Mouse (Mus musculus) small intestine, adult 2 months (tissue): ENCODE measurements around the gene Tnfaip8l2. TPM values are rescaled to one million over a fixed set of nuclear protein-coding genes. Genes with fewer than 3 reads are reported as not detected.

Experiments used
- H3K27ac ChIP-seq: fragments of 200-500 bp; 2 replicates; pipeline ENCODE4 v1.5.1; 2012; ENCODE audit warnings: low read depth, low read length, control low read depth, inconsistent platforms; ENCODE audit not compliant: insufficient read depth
- H3K27me3 ChIP-seq: fragments of 200-500 bp; 2 replicates; pipeline ENCODE4 v1.6.1; 2012; ENCODE audit warnings: mild to moderate bottlenecking, moderate library complexity, low read length, inconsistent platforms; ENCODE audit not compliant: control insufficient read depth, insufficient read depth
- H3K36me3 ChIP-seq: fragments of 200-500 bp; 2 replicates; pipeline ENCODE4 v1.6.1; 2012; ENCODE audit warnings: mild to moderate bottlenecking, low read length, control low read depth, inconsistent platforms; ENCODE audit not compliant: control insufficient read depth, insufficient read depth
- H3K4me1 ChIP-seq: fragments of 200-500 bp; 2 replicates; pipeline ENCODE4 v1.6.1; 2012; ENCODE audit warnings: low read length, inconsistent platforms, mixed read lengths; ENCODE audit not compliant: control insufficient read depth, insufficient read depth, insufficient read length
- H3K4me3 ChIP-seq: fragments of 200-500 bp; 2 replicates; pipeline ENCODE4 v1.5.1; 2012; ENCODE audit warnings: low read depth, mild to moderate bottlenecking, control low read depth, inconsistent platforms, low read length, moderate library complexity
- CTCF ChIP-seq: fragments of 200-500 bp; IDR thresholded peaks from 2 replicates; pipeline ENCODE4 v1.5.1; 2012; ENCODE audit warnings: low read depth, mild to moderate bottlenecking, control low read depth, inconsistent platforms, low read length, moderate library complexity, mixed read lengths; ENCODE audit not compliant: insufficient replicate concordance, insufficient read length; ENCODE audit errors: extremely low read depth
- POLR2A ChIP-seq: fragments of 200-500 bp; IDR thresholded peaks from 2 replicates; pipeline ENCODE4 v1.6.1; 2012; ENCODE audit warnings: low read depth, mild to moderate bottlenecking, control low read depth, inconsistent platforms, low read length, moderate library complexity
- WGBS: fragments of 180-500 bp; shearing (Covaris S2); methylation state at CpG from one replicate; pipeline ENCODE4 v1.1.7; 2018; 5-methylcytosine and 5-hydroxymethylcytosine counted together
- polyA plus RNA-seq: library from polyadenylated mRNA; depleted of rRNA; stranded (reverse); fragments of >200 nt; gene quantifications from 2 replicates; pipeline ENCODE4 v1.2.3, GENCODE M21; 2012

Tnfaip8l2 gene
- polyA plus RNA-seq, 1 experiment: 52.3 TPM

DNA sequence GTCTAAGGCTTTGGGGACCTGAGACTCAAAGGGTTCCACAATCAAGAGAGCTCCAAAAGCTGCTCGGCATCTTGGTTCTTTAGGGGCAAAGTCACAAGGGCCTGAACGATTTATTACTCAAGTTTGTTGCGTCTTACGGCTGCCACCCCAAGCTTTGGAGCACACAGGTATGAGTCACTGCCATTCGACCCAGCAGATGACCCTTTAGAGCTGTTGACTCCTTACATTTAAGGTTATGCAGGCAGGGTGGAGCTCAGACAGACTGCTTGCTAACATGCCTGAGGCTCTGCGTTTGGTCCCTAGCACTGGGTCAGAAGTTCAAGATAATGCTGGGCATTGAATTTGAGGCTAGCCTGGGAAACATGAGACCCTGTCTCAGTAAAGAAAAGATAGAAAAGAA is 35.4 kb upstream of the Tnfaip8l2 start:
- H3K27ac ChIP-seq: no peak overlapping the region
- H3K4me1 ChIP-seq: peaks cover 3% of the 10 kb centered on the region
- 25% methylated on average over 6 of the region's 6 CpGs for WGBS
- peaks cover 2% of the 10 kb centered on the region for H3K36me3 ChIP-seq
- H3K4me3 ChIP-seq: no peak overlapping the region
- H3K27me3 ChIP-seq: peaks cover 16% of the 10 kb centered on the region
- no peak for TF ChIP-seq POLR2A
- TF ChIP-seq CTCF: no peak

DNA sequence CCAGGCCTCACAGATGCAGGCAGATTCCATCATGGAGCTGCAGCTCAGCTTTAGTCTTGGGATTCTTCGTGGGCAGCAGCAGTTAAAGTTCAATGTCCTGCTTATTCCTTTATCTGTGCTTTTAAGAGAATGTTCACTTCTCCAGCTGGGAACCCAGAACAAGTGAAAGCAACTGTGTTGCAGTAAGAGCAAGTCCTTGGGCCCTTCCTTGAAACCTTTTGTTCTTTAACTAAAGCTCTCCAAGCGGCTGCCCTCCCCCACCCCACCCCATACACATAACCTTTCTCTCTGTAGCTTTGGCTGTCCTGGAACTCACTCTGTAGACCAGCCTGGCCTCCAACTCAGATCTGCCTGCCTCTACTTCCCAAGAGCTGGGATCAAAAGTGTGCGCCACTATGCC is 34.3 kb upstream of the Tnfaip8l2 start:
- Histone ChIP-seq H3K27me3 (peaks cover 25% of the 10 kb centered on the region), H3K4me3 (no peak overlapping the region), H3K36me3 (no peaks in the 10 kb centered on the region), H3K4me1 (peaks cover 3% of the 10 kb centered on the region), H3K27ac (no peak overlapping the region)
- 73% methylated on average over 3 of the region's 3 CpGs for WGBS
- TF ChIP-seq POLR2A: no peak
- no peak for TF ChIP-seq CTCF

DNA sequence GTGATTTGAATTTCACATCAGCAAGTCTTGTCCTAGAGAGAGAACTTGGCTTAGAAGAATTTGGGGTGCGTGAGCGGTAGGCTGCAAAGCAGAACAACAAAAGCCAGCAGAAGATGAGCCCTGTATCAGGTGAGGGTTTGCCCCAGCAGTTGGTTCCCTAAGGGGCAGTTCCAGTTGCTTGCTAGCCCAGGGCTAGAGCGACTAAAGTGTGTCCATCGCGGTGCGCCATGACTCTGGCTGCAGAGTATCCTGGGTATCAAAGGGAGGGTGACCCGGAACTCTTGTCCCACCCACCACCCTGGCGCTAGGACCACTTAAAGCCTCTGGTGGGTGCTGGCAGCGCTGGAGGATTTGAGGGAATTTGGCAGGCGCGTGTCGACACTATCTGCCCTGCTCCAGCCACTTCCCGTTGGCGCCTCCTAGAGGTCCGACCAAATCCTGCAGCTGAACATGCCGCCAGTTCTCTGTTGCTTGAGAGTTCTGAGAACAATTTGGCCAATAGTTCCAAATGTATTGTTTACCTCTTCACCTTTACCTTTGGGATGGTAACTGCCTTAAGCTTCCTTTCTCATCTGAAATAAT is 31.9 kb upstream of the Tnfaip8l2 start:
- H3K4me3 ChIP-seq: peak overlapping the region; percentile 50
- 15% methylated on average over 16 of the region's 16 CpGs for WGBS
- peak; percentile 82 for TF ChIP-seq CTCF
- TF ChIP-seq POLR2A: no peak

DNA sequence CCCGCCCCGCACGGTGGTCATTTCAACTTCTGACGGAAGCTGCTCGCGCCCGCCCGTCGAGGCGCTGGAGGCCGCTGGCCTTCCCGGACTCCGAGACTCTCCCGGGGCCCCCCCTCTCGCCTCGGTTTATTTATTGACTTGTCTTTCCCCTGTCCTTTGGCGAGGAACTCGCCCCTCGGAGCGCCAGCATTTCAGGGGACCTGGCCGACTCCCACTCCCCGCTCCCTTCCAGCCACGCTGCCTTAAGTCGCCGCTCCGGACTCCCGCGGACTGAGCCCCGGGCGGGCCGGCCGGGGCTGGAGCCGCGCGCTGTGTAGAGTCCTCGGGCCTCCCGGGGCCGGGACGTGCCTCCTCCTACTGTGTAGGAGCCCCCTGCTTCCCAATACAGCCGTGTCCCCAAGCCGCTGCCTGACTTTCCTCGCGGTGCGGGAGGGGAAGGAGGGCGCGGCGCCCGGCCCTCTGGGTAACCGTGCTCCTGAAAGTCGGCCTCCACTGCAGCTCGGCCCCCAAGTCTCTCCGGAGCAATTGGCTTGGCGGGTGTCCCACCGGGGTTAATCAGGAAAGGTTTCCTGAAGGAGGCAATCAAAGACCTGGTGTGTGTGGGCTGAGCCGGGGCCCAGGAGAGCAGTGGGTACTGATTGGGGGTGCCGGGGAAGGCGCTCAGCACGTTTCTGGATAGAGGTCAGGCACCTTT is 31.2 kb upstream of the Tnfaip8l2 start:
- Histone ChIP-seq H3K4me1 (peaks cover 3% of the 10 kb centered on the region), H3K27me3 (peaks cover 25% of the 10 kb centered on the region), H3K4me3 (peak overlapping the region; percentile 50), H3K36me3 (no peaks in the 10 kb centered on the region), H3K27ac (no peak overlapping the region)
- no peak for TF ChIP-seq CTCF
- TF ChIP-seq POLR2A: no peak
- 20% methylated on average over 58 of the region's 58 CpGs for WGBS

More for the DNA sequence above, 31.9 kb upstream of the Tnfaip8l2 start:
- H3K4me1 ChIP-seq: peaks cover 3% of the 10 kb centered on the region
- H3K27ac ChIP-seq: no peak overlapping the region
- H3K36me3 ChIP-seq: no peaks in the 10 kb centered on the region
- peaks cover 25% of the 10 kb centered on the region for H3K27me3 ChIP-seq

DNA sequence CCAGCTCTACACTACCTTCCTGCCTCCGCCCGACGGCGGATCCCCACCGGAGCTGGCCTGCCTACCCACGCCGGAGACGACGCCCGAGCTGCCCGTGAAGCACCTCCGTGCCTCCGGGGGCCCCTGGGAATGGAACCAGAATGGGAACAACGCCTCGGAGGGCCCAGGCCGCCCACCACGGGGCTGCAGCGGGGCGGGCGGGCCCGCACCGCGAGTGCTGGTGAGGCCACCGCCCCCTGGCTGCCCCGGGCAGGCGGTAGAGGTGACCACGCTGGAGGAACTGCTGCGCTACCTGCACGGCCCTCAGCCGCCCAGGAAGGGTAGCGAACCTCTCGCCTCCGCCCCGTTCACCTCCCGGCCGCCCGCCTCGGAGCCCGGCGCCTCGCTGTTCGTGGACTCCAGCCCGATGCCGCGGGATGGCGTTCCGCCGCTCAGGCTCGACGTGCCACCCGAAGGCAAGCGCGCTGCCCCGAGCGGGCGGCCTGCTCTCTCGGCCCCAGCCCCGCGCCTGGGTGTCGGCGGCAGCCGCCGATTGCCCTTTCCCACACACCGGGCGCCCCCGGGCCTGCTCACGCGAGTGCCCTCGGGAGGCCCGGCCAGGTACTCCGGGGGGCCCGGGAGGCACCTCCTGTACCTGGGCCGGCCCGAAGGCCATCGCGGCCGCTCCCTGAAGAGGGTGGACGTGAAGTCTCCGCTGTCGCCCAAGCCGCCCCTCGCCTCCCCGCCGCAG is 30.5 kb upstream of the Tnfaip8l2 start:
- Histone ChIP-seq H3K4me3 (peak overlapping the region; percentile 50), H3K27me3 (peaks cover 25% of the 10 kb centered on the region), H3K36me3 (no peaks in the 10 kb centered on the region), H3K4me1 (peaks cover 3% of the 10 kb centered on the region), H3K27ac (no peak overlapping the region)
- TF ChIP-seq CTCF: no peak
- no peak for TF ChIP-seq POLR2A
- WGBS: 31% methylated on average over 84 of the region's 84 CpGs

DNA sequence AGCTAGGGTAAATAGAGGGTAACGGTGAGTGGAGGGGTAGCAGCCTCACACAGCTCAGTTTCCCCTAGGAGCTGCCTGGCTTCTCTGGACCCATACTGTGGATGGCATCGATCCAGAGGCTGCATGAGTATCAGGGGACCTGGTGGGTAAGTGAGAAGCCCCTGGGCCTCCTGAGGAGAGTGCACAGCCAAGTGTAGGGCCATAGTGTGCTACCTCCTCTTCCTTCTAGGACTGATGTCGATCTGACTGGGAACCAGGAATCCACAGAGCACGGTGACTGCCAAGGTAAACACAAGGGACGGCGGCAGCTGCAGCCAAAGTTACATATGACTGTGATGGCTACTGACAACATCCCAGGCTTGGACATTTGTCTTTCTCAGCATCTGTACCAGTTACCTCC is 28.9 kb upstream of the Tnfaip8l2 start:
- no peak overlapping the region for H3K27ac ChIP-seq
- 49% methylated on average over 6 of the region's 6 CpGs for WGBS
- H3K36me3 ChIP-seq: no peaks in the 10 kb centered on the region
- H3K4me1 ChIP-seq: peaks cover 3% of the 10 kb centered on the region
- H3K4me3 ChIP-seq: no peak overlapping the region
- TF ChIP-seq POLR2A: no peak
- TF ChIP-seq CTCF: no peak
- peaks cover 25% of the 10 kb centered on the region for H3K27me3 ChIP-seq

DNA sequence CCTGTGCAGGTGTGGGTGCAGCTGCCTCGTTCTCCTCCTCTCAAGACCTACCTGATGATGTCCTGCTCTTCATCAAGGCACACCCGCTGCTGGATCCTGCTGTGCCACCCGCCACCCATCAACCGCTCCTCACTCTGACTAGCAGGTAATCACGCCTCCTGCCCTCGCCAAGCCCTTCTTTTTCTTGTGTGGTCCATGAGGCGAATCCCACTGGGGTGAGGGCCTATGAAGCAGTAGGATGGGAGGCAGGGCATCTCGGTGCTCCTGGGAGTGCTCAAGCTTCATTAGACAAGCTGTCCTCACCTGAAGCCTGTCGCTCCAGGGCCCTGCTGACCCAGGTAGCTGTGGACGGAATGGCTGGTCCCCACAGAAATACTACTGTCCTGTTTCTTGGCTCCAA is 27.8 kb upstream of the Tnfaip8l2 start:
- TF ChIP-seq CTCF: no peak
- TF ChIP-seq POLR2A: no peak
- peaks cover 3% of the 10 kb centered on the region for H3K4me1 ChIP-seq
- peaks cover 25% of the 10 kb centered on the region for H3K27me3 ChIP-seq
- no peak overlapping the region for H3K4me3 ChIP-seq
- no peaks in the 10 kb centered on the region for H3K36me3 ChIP-seq
- WGBS: 89% methylated on average over 10 of the region's 10 CpGs
- H3K27ac ChIP-seq: no peak overlapping the region
